Mouse (Mus musculus): ENCODE data around the gene Olfr982. TPM values are rescaled to one million over a fixed set of nuclear protein-coding genes. Genes with fewer than 3 reads are reported as not detected.

Gene Olfr982
- polyA plus RNA-seq (2012; rRNA removed): not detected in 2 replicates

DNA sequence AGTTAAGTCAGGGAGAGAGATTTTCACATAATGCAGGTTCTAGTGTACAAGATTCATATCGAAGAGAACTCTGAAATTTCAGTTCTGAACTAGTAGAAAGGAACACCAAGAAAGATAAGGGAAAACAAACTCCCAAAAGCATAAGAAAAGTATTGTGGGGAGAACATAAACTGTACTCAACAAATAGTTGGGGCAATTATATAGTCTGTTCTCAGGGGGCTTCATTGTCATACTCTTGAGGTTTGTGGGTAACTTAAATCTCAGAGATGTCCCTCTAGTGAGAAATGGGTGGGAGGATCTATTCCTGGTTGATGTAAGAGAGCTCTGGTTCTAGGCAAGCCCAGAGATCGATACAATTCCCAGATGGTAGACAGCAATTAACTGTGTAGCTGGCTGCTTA lies at the start of gene Olfr982:
TSS of gene Olfr982 (plus strand) at position 301 of the 400 bp plus-strand sequence.
- H3K4me1 ChIP-seq (replicated peaks; ENCODE audit: control insufficient read depth, insufficient read depth, low read length): no peaks in the 10 kb centered on the region
- no peak within 1 kb of the TSS for H3K27ac ChIP-seq (ENCODE audit: control insufficient read depth, insufficient read depth, low read length)
- WGBS: 88% methylated on average over 2 of the region's 2 CpGs
- no peaks in the 10 kb centered on the region for H3K36me3 ChIP-seq (ENCODE audit: control insufficient read depth, insufficient read depth, low read length)
- no peak within 1 kb of the TSS for H3K4me3 ChIP-seq (ENCODE audit: control insufficient read depth, insufficient read depth, low read length)
- no peaks in the 10 kb centered on the region for H3K27me3 ChIP-seq (ENCODE audit: control insufficient read depth, insufficient read depth, low read length)
- DNase-seq: no peak
- TF ChIP-seq CTCF (IDR thresholded peaks at IDR 0.05; ENCODE audit: borderline replicate concordance, control insufficient read depth, extremely low read depth, insufficient read depth, low read length, poor library complexity): no peak

- 94% methylated on average over 19 of the region's 19 CpGs for WGBS
These were observed 23.5 kb upstream of the Olfr982 start for GRCm38 (mm10) chr9:40050138-40050537.

DNA sequence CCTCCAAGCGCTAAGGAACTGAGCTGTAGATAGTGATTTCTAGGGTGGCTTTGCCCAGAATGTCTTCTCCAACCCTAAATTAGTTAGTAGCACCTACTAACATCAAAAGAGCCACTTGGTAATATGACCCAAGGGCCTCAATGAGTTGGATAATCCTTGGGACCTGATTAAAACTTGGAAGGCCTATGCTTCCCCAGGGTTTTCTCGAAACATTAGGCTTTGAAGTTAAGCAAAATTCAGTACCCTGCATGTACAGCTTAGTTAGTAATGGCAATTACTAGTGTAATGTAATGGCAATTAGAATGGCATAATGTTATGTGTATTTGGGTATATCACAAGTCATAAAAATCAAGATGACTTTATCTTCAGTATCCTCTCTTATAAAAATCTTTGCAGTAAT lies 19.9 kb downstream of the Olfr982 start, which contains the start of gene Olfr983:
TSS of gene Olfr983 (minus strand) at position 101 of the 400 bp plus-strand sequence.
- Histone ChIP-seq H3K4me3 (ENCODE audit: control insufficient read depth, insufficient read depth, low read length) (no peak within 1 kb of the TSS), H3K36me3 (ENCODE audit: control insufficient read depth, insufficient read depth, low read length) (no peaks in the 10 kb centered on the region), H3K27me3 (ENCODE audit: control insufficient read depth, insufficient read depth, low read length) (no peaks in the 10 kb centered on the region), H3K4me1 (replicated peaks; ENCODE audit: control insufficient read depth, insufficient read depth, low read length) (no peaks in the 10 kb centered on the region), H3K27ac (ENCODE audit: control insufficient read depth, insufficient read depth, low read length) (no peak within 1 kb of the TSS)
- no peak for DNase-seq
- TF ChIP-seq POLR2A (IDR thresholded peaks at IDR 0.05; ENCODE audit: control insufficient read depth, extremely low read depth, insufficient read depth, low read length, poor library complexity) (no peak), CTCF (IDR thresholded peaks at IDR 0.05; ENCODE audit: borderline replicate concordance, control insufficient read depth, extremely low read depth, insufficient read depth, low read length, poor library complexity) (no peak)
- WGBS: 87% methylated on average over 2 of the region's 2 CpGs

More at GRCm38 (mm10) chr9:40050138-40050537, 23.5 kb upstream of the Olfr982 start:
- Histone ChIP-seq H3K4me1 (replicated peaks; ENCODE audit: control insufficient read depth, insufficient read depth, low read length) (no peaks in the 10 kb centered on the region), H3K36me3 (ENCODE audit: control insufficient read depth, insufficient read depth, low read length) (no peaks in the 10 kb centered on the region), H3K4me3 (ENCODE audit: control insufficient read depth, insufficient read depth, low read length) (no peak overlapping the region), H3K27ac (ENCODE audit: control insufficient read depth, insufficient read depth, low read length) (no peak overlapping the region), H3K27me3 (ENCODE audit: control insufficient read depth, insufficient read depth, low read length) (no peaks in the 10 kb centered on the region)
- DNase-seq: no peak
- TF ChIP-seq POLR2A (IDR thresholded peaks at IDR 0.05; ENCODE audit: control insufficient read depth, extremely low read depth, insufficient read depth, low read length, poor library complexity): no peak
- TF ChIP-seq CTCF (IDR thresholded peaks at IDR 0.05; ENCODE audit: borderline replicate concordance, control insufficient read depth, extremely low read depth, insufficient read depth, low read length, poor library complexity): no peak

DNA sequence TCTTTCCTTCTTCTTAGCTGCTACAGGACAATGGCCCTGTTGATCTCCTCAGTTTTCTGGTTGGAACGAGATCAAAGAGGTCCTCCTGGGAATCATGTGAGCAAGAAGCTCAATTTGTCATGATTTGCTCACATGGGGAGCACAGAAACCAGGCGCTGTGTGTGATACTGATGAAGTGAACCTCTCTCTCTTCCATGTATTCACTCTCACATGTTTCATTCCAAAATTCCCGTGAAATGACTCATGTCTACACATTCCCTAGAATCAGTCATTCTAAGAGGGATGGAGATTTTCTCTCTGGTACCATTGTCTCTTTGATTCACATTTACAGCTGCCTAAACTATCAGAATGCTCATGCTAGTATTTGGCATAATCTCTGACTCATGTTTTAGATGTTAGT lies 21.1 kb downstream of the Olfr982 start:
- Histone ChIP-seq H3K4me3 (ENCODE audit: control insufficient read depth, insufficient read depth, low read length) (no peak overlapping the region), H3K27me3 (ENCODE audit: control insufficient read depth, insufficient read depth, low read length) (no peaks in the 10 kb centered on the region), H3K27ac (ENCODE audit: control insufficient read depth, insufficient read depth, low read length) (no peak overlapping the region), H3K36me3 (ENCODE audit: control insufficient read depth, insufficient read depth, low read length) (no peaks in the 10 kb centered on the region), H3K4me1 (replicated peaks; ENCODE audit: control insufficient read depth, insufficient read depth, low read length) (no peaks in the 10 kb centered on the region)
- WGBS: 67% methylated on average over 3 of the region's 3 CpGs
- TF ChIP-seq CTCF (IDR thresholded peaks at IDR 0.05; ENCODE audit: borderline replicate concordance, control insufficient read depth, extremely low read depth, insufficient read depth, low read length, poor library complexity) (no peak), POLR2A (IDR thresholded peaks at IDR 0.05; ENCODE audit: control insufficient read depth, extremely low read depth, insufficient read depth, low read length, poor library complexity) (no peak)
- no peak for DNase-seq

GRCm38 (mm10) chr9:40114106-40114505 lies 40.5 kb downstream of the Olfr982 start, which contains the start of gene Olfr984:
Gene Olfr984, minus strand, starts transcription at chr9:40114206.
- 94% methylated on average over 2 of the region's 2 CpGs for WGBS
- no peaks in the 10 kb centered on the region for H3K4me1 ChIP-seq (replicated peaks; ENCODE audit: control insufficient read depth, insufficient read depth, low read length)
- H3K36me3 ChIP-seq (ENCODE audit: control insufficient read depth, insufficient read depth, low read length): no peaks in the 10 kb centered on the region
- no peak within 1 kb of the TSS for H3K27ac ChIP-seq (ENCODE audit: control insufficient read depth, insufficient read depth, low read length)
- no peaks in the 10 kb centered on the region for H3K27me3 ChIP-seq (ENCODE audit: control insufficient read depth, insufficient read depth, low read length)
- TF ChIP-seq CTCF (IDR thresholded peaks at IDR 0.05; ENCODE audit: borderline replicate concordance, control insufficient read depth, extremely low read depth, insufficient read depth, low read length, poor library complexity) (no peak), POLR2A (IDR thresholded peaks at IDR 0.05; ENCODE audit: control insufficient read depth, extremely low read depth, insufficient read depth, low read length, poor library complexity) (no peak)
- DNase-seq: no peak
- no peak within 1 kb of the TSS for H3K4me3 ChIP-seq (ENCODE audit: control insufficient read depth, insufficient read depth, low read length)

DNA sequence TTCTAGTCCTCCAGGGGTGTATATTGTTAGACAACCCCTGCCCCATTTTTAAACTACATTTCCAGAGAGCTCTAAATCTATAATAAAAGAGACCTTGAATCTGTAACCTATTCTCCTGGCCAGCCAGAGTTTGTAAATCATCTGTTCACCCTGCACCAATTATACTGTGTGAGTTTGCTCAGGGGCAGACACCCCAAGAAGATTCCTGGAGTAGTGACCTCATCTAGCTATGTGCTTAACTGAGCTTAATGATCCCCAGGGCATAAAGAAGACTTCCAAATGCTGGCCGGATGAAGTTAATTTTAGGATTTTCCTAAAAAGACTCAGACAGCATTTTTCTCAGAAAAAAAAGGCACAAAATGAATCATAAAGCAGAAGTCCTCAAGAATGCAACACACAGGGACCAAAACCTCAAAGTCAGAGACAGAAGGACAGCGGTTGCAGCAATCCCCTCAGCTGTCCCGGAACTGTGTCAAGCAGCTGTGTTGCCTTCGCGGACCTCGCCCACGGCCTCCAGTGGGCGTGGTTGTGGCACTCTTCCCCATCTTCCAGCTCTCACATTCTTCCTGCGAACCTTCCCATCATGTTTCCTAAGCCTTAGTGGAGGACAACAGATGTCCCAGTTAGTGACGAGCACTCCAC lies 43.1 kb downstream of the Olfr982 start:
- H3K27me3 ChIP-seq (ENCODE audit: control insufficient read depth, insufficient read depth, low read length): no peaks in the 10 kb centered on the region
- no peak overlapping the region for H3K27ac ChIP-seq (ENCODE audit: control insufficient read depth, insufficient read depth, low read length)
- H3K4me3 ChIP-seq (ENCODE audit: control insufficient read depth, insufficient read depth, low read length): no peak overlapping the region
- 12% methylated on average over 10 of the region's 10 CpGs for WGBS
- no peak for DNase-seq
- no peak for TF ChIP-seq POLR2A (IDR thresholded peaks at IDR 0.05; ENCODE audit: control insufficient read depth, extremely low read depth, insufficient read depth, low read length, poor library complexity)
- TF ChIP-seq CTCF (IDR thresholded peaks at IDR 0.05; ENCODE audit: borderline replicate concordance, control insufficient read depth, extremely low read depth, insufficient read depth, low read length, poor library complexity): no peak
- H3K36me3 ChIP-seq (ENCODE audit: control insufficient read depth, insufficient read depth, low read length): no peaks in the 10 kb centered on the region
- H3K4me1 ChIP-seq (replicated peaks; ENCODE audit: control insufficient read depth, insufficient read depth, low read length): no peaks in the 10 kb centered on the region

GRCm38 (mm10) chr9:40117287-40117659 lies 43.6 kb downstream of the Olfr982 start:
- no peaks in the 10 kb centered on the region for H3K36me3 ChIP-seq (ENCODE audit: control insufficient read depth, insufficient read depth, low read length)
- no peak overlapping the region for H3K4me3 ChIP-seq (ENCODE audit: control insufficient read depth, insufficient read depth, low read length)
- H3K4me1 ChIP-seq (replicated peaks; ENCODE audit: control insufficient read depth, insufficient read depth, low read length): no peaks in the 10 kb centered on the region
- DNase-seq: no peak
- no peak for TF ChIP-seq CTCF (IDR thresholded peaks at IDR 0.05; ENCODE audit: borderline replicate concordance, control insufficient read depth, extremely low read depth, insufficient read depth, low read length, poor library complexity)
- no peak for TF ChIP-seq POLR2A (IDR thresholded peaks at IDR 0.05; ENCODE audit: control insufficient read depth, extremely low read depth, insufficient read depth, low read length, poor library complexity)
- 34% methylated on average over 5 of the region's 5 CpGs for WGBS
- H3K27ac ChIP-seq (ENCODE audit: control insufficient read depth, insufficient read depth, low read length): no peak overlapping the region
- H3K27me3 ChIP-seq (ENCODE audit: control insufficient read depth, insufficient read depth, low read length): no peaks in the 10 kb centered on the region

Other genes with a start within 250 kb of the Olfr982 start
- not detected in 2 replicates for gene Olfr971, start 237.0 kb upstream of the Olfr982 start, polyA plus RNA-seq (2012; rRNA removed)
- gene Olfr972, start 207.4 kb upstream of the Olfr982 start, polyA plus RNA-seq (2012; rRNA removed): not detected in 2 replicates
- gene Olfr229, start 166.5 kb upstream of the Olfr982 start, polyA plus RNA-seq (2012; rRNA removed): not detected in 2 replicates
- not detected in 2 replicates for gene Olfr974, start 136.3 kb upstream of the Olfr982 start, polyA plus RNA-seq (2012; rRNA removed)
- gene Olfr975, start 121.8 kb upstream of the Olfr982 start, polyA plus RNA-seq (2012; rRNA removed): not detected in 2 replicates
- not detected in 2 replicates for gene Olfr976, start 112.7 kb upstream of the Olfr982 start, polyA plus RNA-seq (2012; rRNA removed)
- gene Olfr978, start 81.7 kb upstream of the Olfr982 start, polyA plus RNA-seq (2012; rRNA removed): not detected in 2 replicates
- not detected in 2 replicates for gene Olfr979, start 70.4 kb upstream of the Olfr982 start, polyA plus RNA-seq (2012; rRNA removed)
- gene Olfr980, start 64.2 kb upstream of the Olfr982 start, polyA plus RNA-seq (2012; rRNA removed): not detected in 2 replicates
- not detected in 2 replicates for gene Olfr981, start 52.4 kb upstream of the Olfr982 start, polyA plus RNA-seq (2012; rRNA removed)
- gene Olfr983, start 19.8 kb downstream of the Olfr982 start, polyA plus RNA-seq (2012; rRNA removed): not detected in 2 replicates
- not detected in 2 replicates for gene Olfr984, start 40.4 kb downstream of the Olfr982 start, polyA plus RNA-seq (2012; rRNA removed)
- gene Olfr985, start 56.4 kb downstream of the Olfr982 start, polyA plus RNA-seq (2012; rRNA removed): not detected in 2 replicates
- gene Tmem225, start 74.3 kb downstream of the Olfr982 start, polyA plus RNA-seq (2012; rRNA removed): not detected in 2 replicates
- gene Olfr986, start 107.1 kb downstream of the Olfr982 start, polyA plus RNA-seq (2012; rRNA removed): not detected in 2 replicates
- 0.74 and 0.80 TPM in 2 replicates for gene Zfp202, start 118.5 kb downstream of the Olfr982 start, polyA plus RNA-seq (2012; rRNA removed)
- 1.3 and 1.5 TPM in 2 replicates for gene Scn3b, start 195.4 kb downstream of the Olfr982 start, polyA plus RNA-seq (2012; rRNA removed)

Measured in thymus, adult 2 months (tissue).